Mouse (Mus musculus) brain, embryonic 14.5 days (tissue): Measurements from ENCODE around the gene Srsf4.

Experiments used
- CTCF ChIP-seq: fragments of 200-500 bp; IDR thresholded peaks from 2 replicates; pipeline ENCODE4 v1.5.1; 2012; ENCODE audit warnings: inconsistent platforms, mild to moderate bottlenecking, moderate library complexity, borderline replicate concordance; ENCODE audit not compliant: insufficient read depth, insufficient read length; ENCODE audit errors: extremely low read depth
- POLR2A ChIP-seq: fragments of 200-500 bp; IDR thresholded peaks from 2 replicates; pipeline ENCODE4 v1.6.1; 2012; ENCODE audit warnings: mild to moderate bottlenecking, inconsistent platforms, borderline replicate concordance; ENCODE audit not compliant: poor library complexity, insufficient read depth, insufficient read length, severe bottlenecking; ENCODE audit errors: extremely low read depth

GRCm38 (mm10) chr4:131829123-131829522 is 44.3 kb upstream of the Srsf4 start:
- no peak for TF ChIP-seq CTCF
- no peak for TF ChIP-seq POLR2A
